Mouse (Mus musculus) myocyte (in vitro differentiated cells): Measurements from ENCODE around the gene Pdia2.

Source experiments
- MAX ChIP-seq: IDR thresholded peaks from one replicate; pipeline ENCODE4 v1.6.1; 2011; ENCODE audit warnings: low read depth, mild to moderate bottlenecking, control low read depth
- MYOD1 ChIP-seq, 3 experiments: IDR thresholded peaks; one replicate each; pipeline ENCODE4 v1.6.1; 2011; ENCODE audit warnings: control low read depth in 2 of 3, low read depth in 2 of 3, mild to moderate bottlenecking in 2 of 3, moderate library complexity in 1 of 3; ENCODE audit not compliant: insufficient read length in 2 of 3, control insufficient read depth in 1 of 3
- POLR2A ChIP-seq: IDR thresholded peaks from one replicate; pipeline ENCODE4 v1.6.1; 2011; ENCODE audit warnings: low read depth, mild to moderate bottlenecking, control low read depth, moderate library complexity; ENCODE audit not compliant: insufficient read length

- TF ChIP-seq MAX (no peak), MYOD1 (IDR thresholded peaks at IDR 0.05; ENCODE audit: control insufficient read depth in 1 of 3, insufficient read length in 2 of 3, low read depth in 2 of 3) (peak; percentile 84 to 90 (median 85)), POLR2A (no peak)
Observed at GRCm38 (mm10) chr17:26206392-26206791, 7.5 kb upstream of the Pdia2 start.
